16 mouse cellular contexts compared by ENCODE assay signal in the genomic region with DNA sequence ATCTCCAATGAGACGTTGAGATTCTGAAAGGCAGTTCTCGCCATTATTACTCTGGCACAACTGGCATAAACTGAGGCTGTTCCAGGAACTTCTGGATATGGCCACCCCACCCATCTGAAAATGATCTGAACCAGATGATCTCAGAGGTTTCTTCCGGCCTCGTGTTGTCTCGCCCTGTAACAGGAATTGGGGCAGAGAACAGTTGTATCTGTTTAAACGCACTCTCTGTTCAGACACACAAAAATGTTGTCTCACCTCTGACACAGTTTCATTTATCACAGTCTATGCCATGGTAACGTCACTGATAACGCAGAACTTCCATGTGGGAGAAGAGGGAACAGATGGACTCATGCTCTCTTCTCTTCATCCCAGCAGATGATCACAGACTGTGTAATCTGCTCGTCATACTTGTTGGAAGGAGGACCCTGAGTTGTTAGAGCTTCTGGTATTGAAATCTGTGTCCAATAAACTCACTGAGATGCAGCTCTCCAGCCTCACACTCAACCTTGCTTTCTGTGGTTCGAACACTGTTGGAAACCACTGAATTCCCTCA.
DNase-seq lines count a peak whose midpoint lies in the region; ATAC-seq and TF ChIP-seq lines count a peak whose summit lies in the region.
"Had no signal": no experiment of that assay in that cellular context is flagged by ENCODE, and none has a peak within 500 bp of the region (broad histone marks: within the 10 kb centered on the region; RNA-seq: fewer than 3 reads in every experiment).

No protein-coding gene starts in this region.

- intact Hi-C loops in gastrocnemius, postnatal 36 days (cut with DNase I) = loop anchor here (5.0 kb wide), 1 partner anchor 184 kb away; no protein-coding TSS in a partner anchor

- no peaks in the 10 kb centered on the region for H3K36me3 ChIP-seq in liver, postnatal 0 days (replicated peaks; ENCODE audit: insufficient read depth, low read length)
- no peaks in the 10 kb centered on the region for H3K36me3 ChIP-seq in liver, embryonic 11.5 days (ENCODE audit: control insufficient read depth, insufficient read depth, low read length)
- H3K36me3 ChIP-seq: embryonic facial prominence, embryonic 12.5 days; forebrain, embryonic 12.5 days; kidney, embryonic 15.5 days; liver, embryonic 13.5 days; neural tube, embryonic 12.5 days had no signal

- H3K4me3 ChIP-seq in liver, postnatal 0 days (ENCODE audit: low read depth, low read length) = no peak overlapping the region
- H3K4me3 ChIP-seq in liver, embryonic 11.5 days (ENCODE audit: low read depth, low read length) = no peak overlapping the region
- H3K4me3 ChIP-seq: embryonic facial prominence, embryonic 12.5 days; forebrain, embryonic 12.5 days; kidney, embryonic 15.5 days; liver, embryonic 13.5 days; neural tube, embryonic 12.5 days had no signal

- DNase-seq in gastrocnemius, adult 18-20 months (ENCODE audit: low spot score) = peak; percentile 23
- no peak for DNase-seq in gastrocnemius, postnatal 36 days
- no peak for DNase-seq in liver, postnatal 0 days
- no peak for DNase-seq in liver, embryonic 11.5 days (ENCODE audit: low spot score)
- DNase-seq in thymus, postnatal 25 days = peak; percentile 25
- DNase-seq in thymus, postnatal 10 days (ENCODE audit: low spot score in 2 of 2) = no peak
- DNase-seq in thymus, postnatal 4 days = peak; percentile 22
- no peak for DNase-seq in frontal cortex, postnatal 14 days (ENCODE audit: low spot score in 2 of 2)
- DNase-seq: cerebellum, adult 11-12 months; liver, embryonic 13.5 days had no signal

- no peak overlapping the region for H3K4me2 ChIP-seq in liver, postnatal 0 days (ENCODE audit: low read depth, low read length)
- H3K4me2 ChIP-seq in liver, embryonic 11.5 days = no peak overlapping the region
- H3K4me2 ChIP-seq: embryonic facial prominence, embryonic 12.5 days; forebrain, embryonic 12.5 days; heart, embryonic 11.5 days; kidney, embryonic 15.5 days; liver, embryonic 13.5 days; neural tube, embryonic 12.5 days had no signal

- 0 out of 2 replicates have a peak, but pooled peaks have one; percentile 17 for ATAC-seq in liver, postnatal 0 days
- ATAC-seq in liver, embryonic 11.5 days (replicated peaks; ENCODE audit: low FRiP score) = no peak
- ATAC-seq: hindbrain, postnatal 0 days had no signal

- 50% methylated on average over 10 of the region's 10 CpGs for WGBS in liver, postnatal 0 days (ENCODE audit: insufficient replicate concordance)
- 56% methylated on average over 10 of the region's 10 CpGs for WGBS in liver, embryonic 11.5 days

- TF ChIP-seq EP300 in liver, postnatal 0 days (IDR thresholded peaks at IDR 0.05; ENCODE audit: low read depth) = no peak

- no peak for TF ChIP-seq CTCF in liver, postnatal 0 days (IDR thresholded peaks at IDR 0.05; ENCODE audit: low read depth)

- no peak overlapping the region for H3K9ac ChIP-seq in liver, postnatal 0 days (replicated peaks)
- H3K9ac ChIP-seq in liver, embryonic 11.5 days (ENCODE audit: low read depth, low read length) = no peak overlapping the region
- H3K9ac ChIP-seq: embryonic facial prominence, embryonic 12.5 days; forebrain, embryonic 12.5 days; kidney, embryonic 15.5 days; liver, embryonic 13.5 days; neural tube, embryonic 12.5 days had no signal

- peaks cover 3% of the 10 kb centered on the region; the same call in 1 of the 2 replicates for H3K4me1 ChIP-seq in liver, postnatal 0 days (ENCODE audit: insufficient read depth)
- 0 out of 2 replicates have a peak, but pooled peaks cover 2% of the 10 kb centered on the region for H3K4me1 ChIP-seq in liver, embryonic 11.5 days (replicated peaks; ENCODE audit: control insufficient read depth, insufficient read depth, low read length)
- H3K4me1 ChIP-seq: forebrain, embryonic 12.5 days; neural tube, embryonic 12.5 days had no signal

- H3K27ac ChIP-seq in liver, postnatal 0 days (ENCODE audit: low read depth) = no peak overlapping the region
- H3K27ac ChIP-seq in liver, embryonic 11.5 days (ENCODE audit: low read depth, low read length) = no peak overlapping the region
- H3K27ac ChIP-seq: embryonic facial prominence, embryonic 12.5 days; forebrain, embryonic 12.5 days; hindbrain, postnatal 0 days; kidney, embryonic 15.5 days; liver, embryonic 13.5 days; neural tube, embryonic 12.5 days had no signal

- no peaks in the 10 kb centered on the region for H3K27me3 ChIP-seq in liver, postnatal 0 days (ENCODE audit: insufficient read depth, low read length)
- no peaks in the 10 kb centered on the region for H3K27me3 ChIP-seq in liver, embryonic 11.5 days (replicated peaks; ENCODE audit: control insufficient read depth, insufficient read depth, low read length)
- H3K27me3 ChIP-seq: embryonic facial prominence, embryonic 12.5 days; forebrain, embryonic 12.5 days; neural tube, embryonic 12.5 days had no signal

- H3K9me3 ChIP-seq in liver, postnatal 0 days (ENCODE audit: low read length) = no peaks in the 10 kb centered on the region
- H3K9me3 ChIP-seq in liver, embryonic 11.5 days (ENCODE audit: control insufficient read depth, low read length) = no peaks in the 10 kb centered on the region
- H3K9me3 ChIP-seq: embryonic facial prominence, embryonic 12.5 days; forebrain, embryonic 12.5 days; kidney, embryonic 15.5 days; liver, embryonic 13.5 days; neural tube, embryonic 12.5 days had no signal

Comparison
In these comparisons a context has a peak if more than half of its experiments do, and no peak if none do; other contexts are left out.
1. DNase-seq: peak in gastrocnemius, adult 18-20 months (single experiment), thymus, postnatal 25 days (single experiment) and thymus, postnatal 4 days (single experiment); none in gastrocnemius, postnatal 36 days (0 of 2), liver, postnatal 0 days (single experiment), liver, embryonic 11.5 days (single experiment), thymus, postnatal 10 days (0 of 2) and frontal cortex, postnatal 14 days (0 of 2).